Mouse (Mus musculus) CH12.LX (cell line): Measurements from ENCODE around the gene Phf12. TPM values are rescaled to one million over a fixed set of nuclear protein-coding genes. Genes with fewer than 3 reads are reported as not detected.

Source experiments
- DNase-seq: peaks from one replicate; pipeline ENCODE4 v3.0.0-alpha.2; 2013; ENCODE audit errors: extremely low read depth
- H3K27ac ChIP-seq: 2 replicates; pipeline ENCODE4 v1.5.1; 2012; ENCODE audit warnings: low read depth, mild to moderate bottlenecking, control low read depth, moderate library complexity; ENCODE audit not compliant: insufficient read depth
- H3K27me3 ChIP-seq: replicated peaks from 2 replicates; pipeline ENCODE3; 2012; ENCODE audit warnings: inconsistent platforms
- H3K36me3 ChIP-seq, 2 experiments: replicated peaks in 1 of 2; 2 replicates each; pipeline versions ENCODE3 to v1.6.1; 2012; ENCODE audit warnings: inconsistent platforms in 1 of 2, low read length in 1 of 2, mild to moderate bottlenecking in 1 of 2, mixed read lengths in 1 of 2, moderate library complexity in 1 of 2; ENCODE audit not compliant: control insufficient read depth in 1 of 2, insufficient read depth in 1 of 2
- H3K4me1 ChIP-seq, 2 experiments: 2 replicates each; pipeline ENCODE4 v1.6.1; 2012; ENCODE audit warnings: inconsistent platforms in 1 of 2, moderate library complexity in 1 of 2; ENCODE audit not compliant: insufficient read depth in 2 of 2, control insufficient read depth in 1 of 2
- H3K4me2 ChIP-seq: 2 replicates; pipeline ENCODE4 v1.6.1; 2012; ENCODE audit warnings: low read depth, mild to moderate bottlenecking, control low read depth; ENCODE audit not compliant: poor library complexity, insufficient read depth, severe bottlenecking
- H3K4me3 ChIP-seq, 3 experiments: fragments of 150-350 bp in 1 of 3; sonication (generic) in 1 of 3; replicated peaks in 1 of 3; 2 replicates each; pipeline versions ENCODE3 to v1.5.1; 2011 to 2012; ENCODE audit warnings: low read depth in 2 of 3, low read length in 2 of 3, mild to moderate bottlenecking in 2 of 3, moderate library complexity in 2 of 3, control low read depth in 1 of 3, improper control_type of control experiment in 1 of 3, inconsistent platforms in 1 of 3, mixed read lengths in 1 of 3; ENCODE audit not compliant: poor library complexity in 1 of 3
- H3K79me2 ChIP-seq: replicated peaks from 2 replicates; pipeline ENCODE4 v1.6.1; 2012; ENCODE audit warnings: mild to moderate bottlenecking, moderate library complexity; ENCODE audit not compliant: control insufficient read depth, poor library complexity, insufficient read depth, severe bottlenecking; ENCODE audit errors: extremely low read depth
- H3K9ac ChIP-seq: 2 replicates; pipeline ENCODE4 v1.6.1; 2012; ENCODE audit warnings: low read depth, mild to moderate bottlenecking, control low read depth, moderate library complexity; ENCODE audit not compliant: insufficient read depth
- H3K9me3 ChIP-seq: replicated peaks from 2 replicates; pipeline ENCODE3; 2012; ENCODE audit warnings: low read length, inconsistent platforms, mixed read lengths
- BHLHE40 ChIP-seq: IDR thresholded peaks from 2 replicates; pipeline ENCODE4 v1.6.1; 2011; ENCODE audit warnings: mild to moderate bottlenecking, low read depth, low read length, improper control_type of control experiment
- CHD1 ChIP-seq: IDR thresholded peaks from 2 replicates; pipeline ENCODE4 v1.6.1; 2012; ENCODE audit warnings: low read depth, low read length, improper control_type of control experiment, inconsistent platforms
- CHD2 ChIP-seq: IDR thresholded peaks from 2 replicates; pipeline ENCODE4 v1.6.1; 2011; ENCODE audit warnings: low read length, improper control_type of control experiment
- EP300 ChIP-seq: IDR thresholded peaks from 2 replicates; pipeline ENCODE4 v1.6.1; 2011; ENCODE audit warnings: low read length, improper control_type of control experiment
- HCFC1 ChIP-seq: IDR thresholded peaks from 2 replicates; pipeline ENCODE4 v1.6.1; 2012; ENCODE audit warnings: low read depth, mild to moderate bottlenecking, inconsistent platforms, low read length, improper control_type of control experiment
- JUND ChIP-seq: conservative IDR thresholded peaks from 2 replicates; pipeline ENCODE4 v1.6.1; 2011; ENCODE audit warnings: low read depth, low read length, improper control_type of control experiment
- KAT2A ChIP-seq: IDR thresholded peaks from 2 replicates; pipeline ENCODE4 v1.6.1; 2012; ENCODE audit warnings: low read length, improper control_type of control experiment, inconsistent platforms; ENCODE audit not compliant: insufficient replicate concordance
- MAFK ChIP-seq: IDR thresholded peaks from 2 replicates; pipeline ENCODE4 v1.6.1; 2011; ENCODE audit warnings: low read length, improper control_type of control experiment; ENCODE audit not compliant: insufficient replicate concordance
- MAZ ChIP-seq: IDR thresholded peaks from 2 replicates; pipeline ENCODE4 v1.6.1; 2012; ENCODE audit warnings: low read depth, mild to moderate bottlenecking, inconsistent platforms, low read length, improper control_type of control experiment, moderate library complexity
- MEF2A ChIP-seq: IDR thresholded peaks from 2 replicates; pipeline ENCODE4 v1.6.1; 2014; ENCODE audit warnings: low read depth, mild to moderate bottlenecking, inconsistent platforms, low read length, improper control_type of control experiment, borderline replicate concordance
- MXI1 ChIP-seq: IDR thresholded peaks from 2 replicates; pipeline ENCODE4 v1.6.1; 2011; ENCODE audit warnings: mild to moderate bottlenecking, low read depth, low read length, improper control_type of control experiment
- NRF1 ChIP-seq: IDR thresholded peaks from 2 replicates; pipeline ENCODE4 v1.6.1; 2014; ENCODE audit warnings: low read depth, mild to moderate bottlenecking, inconsistent platforms, low read length, improper control_type of control experiment, moderate library complexity
- POLR2A ChIP-seq: IDR thresholded peaks from 2 replicates; pipeline ENCODE4 v1.6.1; 2011; ENCODE audit warnings: low read depth, mild to moderate bottlenecking, improper control_type of control experiment, low read length
- POLR2AphosphoS2 ChIP-seq: IDR thresholded peaks from 2 replicates; pipeline ENCODE4 v1.6.1; 2011; ENCODE audit warnings: low read depth, low read length, improper control_type of control experiment
- RAD21 ChIP-seq: IDR thresholded peaks from 2 replicates; pipeline ENCODE4 v1.6.1; 2011; ENCODE audit warnings: low read depth, mild to moderate bottlenecking, low read length, improper control_type of control experiment, moderate library complexity
- RCOR1 ChIP-seq: conservative IDR thresholded peaks from 2 replicates; pipeline ENCODE4 v1.6.1; 2012; ENCODE audit warnings: low read depth, mild to moderate bottlenecking, inconsistent platforms, low read length, improper control_type of control experiment
- SIN3A ChIP-seq: IDR thresholded peaks from 2 replicates; pipeline ENCODE4 v1.6.1; 2012; ENCODE audit warnings: low read length, improper control_type of control experiment, inconsistent platforms
- SMC3 ChIP-seq: IDR thresholded peaks from 2 replicates; pipeline ENCODE4 v1.6.1; 2011; ENCODE audit warnings: low read depth, low read length, improper control_type of control experiment
- TBP ChIP-seq: conservative IDR thresholded peaks from 2 replicates; pipeline ENCODE4 v1.6.1; 2011; ENCODE audit warnings: low read depth, low read length, improper control_type of control experiment
- UBTF ChIP-seq: IDR thresholded peaks from 2 replicates; pipeline ENCODE4 v1.6.1; 2012; ENCODE audit warnings: low read depth, mild to moderate bottlenecking, inconsistent platforms, low read length, improper control_type of control experiment, moderate library complexity
- USF1 ChIP-seq: IDR thresholded peaks from 2 replicates; pipeline ENCODE4 v1.6.1; 2014; ENCODE audit warnings: low read depth, mild to moderate bottlenecking, inconsistent platforms, low read length, improper control_type of control experiment
- ZC3H11A ChIP-seq: IDR thresholded peaks from 2 replicates; pipeline ENCODE4 v1.6.1; 2012; ENCODE audit warnings: low read depth, mild to moderate bottlenecking, inconsistent platforms, low read length, improper control_type of control experiment
- ZNF384 ChIP-seq: IDR thresholded peaks from 2 replicates; pipeline ENCODE4 v1.6.1; 2012; ENCODE audit warnings: low read depth, low read length, improper control_type of control experiment, inconsistent platforms
- dilution Hi-C: fragments of 300-500 bp; cut with MboI; formaldehyde crosslinking; loops from 2 replicates; pipeline ENCODE4 v1.14.3; 2020; ENCODE audit warnings: low sequenced_read_pairs; ENCODE audit not compliant: extremely low pct_unique_long_range_greater_than_20kb, extremely low pct_ligation_motif_present
- in situ Hi-C: fragments of 300-500 bp; cut with MboI; formaldehyde crosslinking; loops from 3 replicates; pipeline ENCODE4 v1.14.3; 2019; ENCODE audit warnings: low sequenced_read_pairs, low pct_ligation_motif_present, low pct_unique_long_range_greater_than_20kb, mixed read lengths
- polyA plus RNA-seq: library from polyadenylated mRNA; unstranded; fragments of >175 nt; gene quantifications from 2 replicates; pipeline ENCODE4 v1.2.1, GENCODE M21; 2012; ENCODE audit warnings: low read depth; ENCODE audit not compliant: insufficient read length
- total RNA-seq, 2 experiments: library from RNA; depleted of rRNA; stranded (reverse); fragments of 300-350 nt in 1 of 2; fragments of >200 nt in 1 of 2; gene quantifications; 2 replicates each; pipeline ENCODE4 v1.2.3; 2012 to 2014

The Phf12 gene
- total and polyA plus RNA-seq, 3 experiments, result 10.7 to 59.7 (median 30.5) TPM

DNA sequence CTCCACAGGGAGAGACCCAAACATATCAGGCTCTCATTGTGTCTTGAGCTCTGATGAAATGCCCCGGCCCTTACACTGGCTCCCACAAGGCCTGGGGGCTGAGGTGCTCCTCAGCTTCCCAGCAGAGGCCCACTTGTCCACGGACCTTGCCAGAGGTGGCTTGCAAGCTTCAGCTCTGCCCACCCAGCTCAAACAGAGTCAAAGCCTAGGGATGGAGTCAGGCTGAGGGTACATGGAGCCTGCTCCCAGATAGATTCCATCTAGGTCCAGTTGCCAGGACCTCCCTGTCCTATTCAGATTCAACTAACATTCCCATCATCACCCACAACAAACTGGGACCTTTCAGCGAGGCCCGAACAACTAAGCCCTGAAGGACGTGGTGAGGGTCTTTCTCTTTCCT lies 89.4 kb downstream of the Phf12 start:
- Histone ChIP-seq H3K27me3 (no peaks in the 10 kb centered on the region), H3K79me2 (no peaks in the 10 kb centered on the region), H3K4me3 (no peak overlapping the region), H3K9me3 (no peaks in the 10 kb centered on the region), H3K4me1 (no peaks in the 10 kb centered on the region), H3K4me2 (no peak overlapping the region), H3K9ac (no peak overlapping the region), H3K36me3 (peaks cover 44 to 69% of the 10 kb centered on the region in 2 experiments), H3K27ac (no peak overlapping the region)
- DNase-seq, result no peak
- TF ChIP-seq SIN3A, result no peak
- no peak for TF ChIP-seq ZC3H11A
- no peak for TF ChIP-seq MXI1
- TF ChIP-seq EP300, result no peak
- TF ChIP-seq JUND, result no peak
- TF ChIP-seq RCOR1, result no peak
- TF ChIP-seq MAZ, result no peak
- TF ChIP-seq NRF1, result no peak
- no peak for TF ChIP-seq UBTF
- no peak for TF ChIP-seq HCFC1
- no peak for TF ChIP-seq TBP
- no peak for TF ChIP-seq MEF2A
- TF ChIP-seq KAT2A, result no peak
- in situ Hi-C loops (no loop called here), dilution Hi-C loops (no loop called here)

DNA sequence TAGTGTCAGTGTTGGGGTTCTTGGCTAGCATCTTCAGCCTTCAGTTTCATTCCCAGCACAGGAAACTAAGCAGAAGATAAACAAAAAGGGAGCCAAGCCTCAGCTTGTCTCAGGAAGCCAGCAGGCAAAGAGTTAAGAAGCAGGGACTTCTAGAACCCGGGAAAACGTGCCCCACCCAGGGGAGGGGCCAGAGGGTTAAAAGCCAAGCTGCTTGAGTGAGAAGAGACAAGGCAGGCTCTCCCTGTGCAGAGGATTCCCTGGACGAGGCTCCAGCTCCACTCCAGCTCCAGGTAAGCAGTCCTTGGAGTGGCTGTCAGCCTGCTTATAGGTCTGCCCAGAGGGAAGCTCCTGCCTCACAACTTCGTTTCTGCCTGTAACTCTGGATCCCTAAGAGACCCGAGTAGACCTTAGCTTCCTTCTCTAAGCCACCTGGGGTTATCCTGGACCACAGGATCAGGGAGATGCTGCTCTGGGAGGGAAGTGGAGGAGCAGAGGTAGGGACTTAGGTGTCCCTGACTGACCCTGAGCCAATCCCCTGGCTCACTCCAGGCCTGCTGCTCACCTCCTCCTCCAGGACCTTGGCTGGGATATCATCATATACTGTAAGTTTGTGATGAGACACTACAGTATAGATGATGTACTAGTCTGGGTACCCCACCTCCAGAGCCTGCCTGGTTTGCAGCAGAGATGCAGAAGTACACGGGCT lies 90.0 kb downstream of the Phf12 start:
- H3K4me1 ChIP-seq, result no peaks in the 10 kb centered on the region
- no peaks in the 10 kb centered on the region for H3K9me3 ChIP-seq
- DNase-seq, result no peak
- dilution Hi-C loops (no loop called here), in situ Hi-C loops (no loop called here)
- H3K9ac ChIP-seq, result no peak overlapping the region
- H3K79me2 ChIP-seq, result no peaks in the 10 kb centered on the region
- no peak for TF ChIP-seq ZNF384
- no peak for TF ChIP-seq UBTF
- TF ChIP-seq USF1, result no peak
- no peak for TF ChIP-seq POLR2AphosphoS2
- TF ChIP-seq NRF1, result no peak
- no peak for TF ChIP-seq BHLHE40
- TF ChIP-seq EP300, result no peak
- no peak for TF ChIP-seq CHD2
- TF ChIP-seq CHD1, result no peak
- no peak for TF ChIP-seq MEF2A
- TF ChIP-seq RCOR1, result no peak
- no peak for TF ChIP-seq SIN3A
- TF ChIP-seq RAD21, result no peak
- no peak for TF ChIP-seq SMC3
- no peak for TF ChIP-seq TBP
- TF ChIP-seq MAFK, result no peak
- TF ChIP-seq POLR2A, result no peak
- no peak overlapping the region for H3K27ac ChIP-seq
- H3K27me3 ChIP-seq, result no peaks in the 10 kb centered on the region
- H3K4me3 ChIP-seq, result no peak overlapping the region
- peaks cover 46 to 74% of the 10 kb centered on the region in 2 experiments for H3K36me3 ChIP-seq
- no peak overlapping the region for H3K4me2 ChIP-seq
